Mouse (Mus musculus) heart, adult 2 months (tissue): ENCODE measurements around the gene Pard6b.

Experiments
- CTCF ChIP-seq: fragments of 200-600 bp; IDR thresholded peaks from 2 replicates; pipeline ENCODE4 v1.8.1; 2022; ENCODE audit warnings: antibody characterized with exemption, mild to moderate bottlenecking, moderate library complexity
- EP300 ChIP-seq: fragments of 200-500 bp; IDR thresholded peaks from 2 replicates; pipeline ENCODE4 v1.6.1; 2011; ENCODE audit warnings: low read depth, low read length, control low read depth; ENCODE audit not compliant: insufficient read depth
- POLR2A ChIP-seq: fragments of 200-500 bp; IDR thresholded peaks from 2 replicates; pipeline ENCODE4 v1.6.1; 2011; ENCODE audit warnings: mild to moderate bottlenecking, low read depth, low read length, control low read depth; ENCODE audit not compliant: insufficient read depth

- TF ChIP-seq CTCF (peak; percentile 49), POLR2A (no peak), EP300 (0 out of 2 replicates have a peak, but pooled peaks have one; percentile 20)
Measured at GRCm38 (mm10) chr2:168114699-168115350, 34.0 kb downstream of the Pard6b start.
